Mouse (Mus musculus): Measurements from ENCODE around the gene Ccdc162. TPM values are rescaled to one million over a fixed set of nuclear protein-coding genes. Genes with fewer than 3 reads are reported as not detected.

Ccdc162 gene
- polyA plus RNA-seq, 1 experiment from 2014 or later, result 0.69 TPM

DNA sequence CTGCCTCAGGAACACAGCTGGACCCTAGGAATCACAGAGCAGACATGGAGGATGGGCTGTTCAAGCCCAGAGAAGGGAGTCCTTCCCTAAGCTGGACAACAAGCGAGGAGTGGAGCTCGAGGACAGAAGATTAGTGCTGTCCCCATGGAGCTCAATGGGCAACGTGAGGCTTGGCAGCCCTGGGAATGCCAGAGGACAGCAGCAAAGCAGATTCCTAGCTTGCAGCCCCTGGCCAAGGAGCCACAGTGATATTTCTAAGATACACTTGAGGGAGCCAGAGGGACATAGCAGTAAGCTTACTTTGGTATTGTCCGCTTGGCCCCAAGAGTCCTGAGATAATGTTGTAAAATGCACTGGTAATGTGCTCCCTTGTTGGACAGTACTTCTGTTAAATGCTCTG is 25.5 kb downstream of the Ccdc162 start:
- no peaks in the 10 kb centered on the region for H3K9me3 ChIP-seq (replicated peaks; ENCODE audit: control insufficient read depth, low read length)
- no peak overlapping the region for H3K4me2 ChIP-seq (ENCODE audit: low read depth, low read length)
- DNase-seq (ENCODE audit: low spot score), result no peak
- no peak overlapping the region for H3K9ac ChIP-seq (replicated peaks; ENCODE audit: low read length)
- 58% methylated on average over 4 of the region's 4 CpGs for WGBS
- no peak overlapping the region for H3K4me3 ChIP-seq (ENCODE audit: low read depth, low read length)
- H3K4me1 ChIP-seq (ENCODE audit: control insufficient read depth, insufficient read depth, low read length), result no peaks in the 10 kb centered on the region; the same call in 1 of the 2 replicates
- no peaks in the 10 kb centered on the region for H3K27me3 ChIP-seq (ENCODE audit: control insufficient read depth, insufficient read depth, low read length)
- H3K36me3 ChIP-seq (replicated peaks; ENCODE audit: control insufficient read depth, insufficient read depth, low read depth, low read length), result no peaks in the 10 kb centered on the region
- no peak for ATAC-seq (replicated peaks; ENCODE audit: insufficient number of reproducible peaks, low FRiP score, low TSS enrichment, low read depth)
- no peak overlapping the region for H3K27ac ChIP-seq (replicated peaks; ENCODE audit: low read depth, low read length)

DNA sequence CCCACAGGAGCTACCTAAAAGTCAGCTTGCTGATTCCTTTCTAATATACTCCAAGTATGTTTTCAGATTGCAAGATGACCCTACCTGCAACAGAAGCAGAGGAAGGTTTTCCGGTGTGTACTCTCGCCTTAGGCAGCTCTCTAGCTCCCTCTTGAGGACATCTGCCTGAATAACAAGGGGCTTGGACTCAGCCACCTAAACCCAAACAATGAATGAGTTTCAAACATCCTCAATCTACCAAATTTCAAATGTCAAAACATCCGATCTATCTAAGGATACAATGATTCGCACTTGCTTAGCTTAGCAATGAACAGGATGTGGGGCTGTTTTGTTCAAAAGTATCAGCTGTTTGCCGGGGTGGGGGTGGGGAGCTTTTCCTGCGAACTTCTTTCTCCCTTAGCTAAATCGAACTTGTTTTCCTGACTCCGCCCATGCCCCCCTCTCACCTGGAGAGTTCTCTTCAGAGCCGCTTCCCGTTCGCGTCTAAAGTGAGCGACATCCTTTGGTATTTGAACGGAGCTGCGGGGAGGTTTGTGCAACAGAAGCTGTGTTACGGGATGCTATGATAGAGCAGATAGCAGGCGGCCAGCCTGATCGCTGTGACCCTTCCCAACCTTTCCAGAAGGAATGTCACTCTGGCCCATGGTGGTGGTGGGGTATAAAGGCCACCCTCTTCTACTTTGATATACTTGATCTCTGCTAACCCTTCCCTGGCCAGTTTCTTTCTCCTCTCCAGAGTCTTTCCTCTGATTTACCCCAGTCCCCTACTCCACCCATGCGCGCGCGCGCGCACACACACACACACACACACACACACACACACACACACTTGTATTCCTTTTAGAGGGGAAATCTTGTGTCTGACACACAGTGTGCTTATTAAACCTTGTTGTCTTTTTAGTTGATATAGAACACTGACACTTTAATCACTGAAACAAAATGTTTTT is 26.2 kb downstream of the Ccdc162 start:
- H3K36me3 ChIP-seq (replicated peaks; ENCODE audit: control insufficient read depth, insufficient read depth, low read depth, low read length), result no peaks in the 10 kb centered on the region
- H3K27me3 ChIP-seq (ENCODE audit: control insufficient read depth, insufficient read depth, low read length), result no peaks in the 10 kb centered on the region
- no peak overlapping the region for H3K27ac ChIP-seq (replicated peaks; ENCODE audit: low read depth, low read length)
- H3K4me2 ChIP-seq (ENCODE audit: low read depth, low read length), result peak overlapping the region; percentile 62
- H3K9me3 ChIP-seq (replicated peaks; ENCODE audit: control insufficient read depth, low read length), result no peaks in the 10 kb centered on the region
- peak overlapping the region; percentile 39 for H3K4me3 ChIP-seq (ENCODE audit: low read depth, low read length)
- DNase-seq (ENCODE audit: low spot score), result peak; percentile 88
- WGBS, result 21% methylated on average over 24 of the region's 24 CpGs
- H3K4me1 ChIP-seq (ENCODE audit: control insufficient read depth, insufficient read depth, low read length), result no peaks in the 10 kb centered on the region; the same call in 1 of the 2 replicates
- H3K9ac ChIP-seq (replicated peaks; ENCODE audit: low read length), result peak overlapping the region; percentile 51
- ATAC-seq (replicated peaks; ENCODE audit: insufficient number of reproducible peaks, low FRiP score, low TSS enrichment, low read depth), result 0 out of 2 replicates have a peak, but pooled peaks have one; percentile 44

DNA sequence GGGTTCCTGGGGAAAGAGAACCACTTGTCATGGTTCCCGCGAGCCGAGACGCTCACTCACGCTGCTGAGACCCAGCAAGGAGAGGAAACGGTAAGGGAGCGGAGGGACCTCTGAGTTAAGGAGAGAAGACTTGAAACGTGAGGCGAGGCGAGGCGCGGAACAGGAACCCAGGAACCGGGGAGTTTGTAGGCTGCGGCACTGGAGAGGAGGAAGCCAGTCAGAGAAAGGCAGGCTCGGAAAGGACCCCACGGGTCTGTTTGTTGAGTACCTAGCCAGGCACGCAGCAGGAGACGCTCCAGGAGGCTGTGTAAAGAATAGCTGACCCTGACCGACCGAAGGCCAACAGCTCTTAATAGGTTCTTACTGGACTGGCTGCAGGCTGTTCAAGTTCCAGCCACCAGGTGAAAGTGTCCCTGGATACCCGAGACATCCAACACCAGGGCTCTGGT is 31.9 kb downstream of the Ccdc162 start:
- ATAC-seq (replicated peaks; ENCODE audit: insufficient number of reproducible peaks, low FRiP score, low TSS enrichment, low read depth), result no peak
- H3K9ac ChIP-seq (replicated peaks; ENCODE audit: low read length), result peak overlapping the region; percentile 32
- H3K36me3 ChIP-seq (replicated peaks; ENCODE audit: control insufficient read depth, insufficient read depth, low read depth, low read length), result no peaks in the 10 kb centered on the region
- WGBS, result 3% methylated on average over 21 of the region's 21 CpGs
- no peak overlapping the region for H3K27ac ChIP-seq (replicated peaks; ENCODE audit: low read depth, low read length)
- H3K4me1 ChIP-seq (ENCODE audit: control insufficient read depth, insufficient read depth, low read length), result no peaks in the 10 kb centered on the region
- no peaks in the 10 kb centered on the region for H3K9me3 ChIP-seq (replicated peaks; ENCODE audit: control insufficient read depth, low read length)
- H3K27me3 ChIP-seq (ENCODE audit: control insufficient read depth, insufficient read depth, low read length), result no peaks in the 10 kb centered on the region
- H3K4me3 ChIP-seq (ENCODE audit: low read depth, low read length), result peak overlapping the region; percentile 15
- H3K4me2 ChIP-seq (ENCODE audit: low read depth, low read length), result peak overlapping the region; percentile 25
- DNase-seq (ENCODE audit: low spot score), result peak; percentile 29

- peak; percentile 90 for DNase-seq (ENCODE audit: low spot score)
- Histone ChIP-seq H3K9ac (replicated peaks; ENCODE audit: low read length) (no peak overlapping the region), H3K27ac (replicated peaks; ENCODE audit: low read depth, low read length) (no peak overlapping the region), H3K4me1 (ENCODE audit: control insufficient read depth, insufficient read depth, low read length) (no peaks in the 10 kb centered on the region; the same call in 1 of the 2 replicates), H3K36me3 (replicated peaks; ENCODE audit: control insufficient read depth, insufficient read depth, low read depth, low read length) (no peaks in the 10 kb centered on the region), H3K9me3 (replicated peaks; ENCODE audit: control insufficient read depth, low read length) (no peaks in the 10 kb centered on the region), H3K27me3 (ENCODE audit: control insufficient read depth, insufficient read depth, low read length) (no peaks in the 10 kb centered on the region), H3K4me2 (ENCODE audit: low read depth, low read length) (no peak overlapping the region), H3K4me3 (ENCODE audit: low read depth, low read length) (no peak overlapping the region)
- 43% methylated on average over 16 of the region's 16 CpGs for WGBS
- no peak for ATAC-seq (replicated peaks; ENCODE audit: insufficient number of reproducible peaks, low FRiP score, low TSS enrichment, low read depth)
Measured at GRCm38 (mm10) chr10:41682546-41683393, 33.7 kb downstream of the Ccdc162 start.

DNA sequence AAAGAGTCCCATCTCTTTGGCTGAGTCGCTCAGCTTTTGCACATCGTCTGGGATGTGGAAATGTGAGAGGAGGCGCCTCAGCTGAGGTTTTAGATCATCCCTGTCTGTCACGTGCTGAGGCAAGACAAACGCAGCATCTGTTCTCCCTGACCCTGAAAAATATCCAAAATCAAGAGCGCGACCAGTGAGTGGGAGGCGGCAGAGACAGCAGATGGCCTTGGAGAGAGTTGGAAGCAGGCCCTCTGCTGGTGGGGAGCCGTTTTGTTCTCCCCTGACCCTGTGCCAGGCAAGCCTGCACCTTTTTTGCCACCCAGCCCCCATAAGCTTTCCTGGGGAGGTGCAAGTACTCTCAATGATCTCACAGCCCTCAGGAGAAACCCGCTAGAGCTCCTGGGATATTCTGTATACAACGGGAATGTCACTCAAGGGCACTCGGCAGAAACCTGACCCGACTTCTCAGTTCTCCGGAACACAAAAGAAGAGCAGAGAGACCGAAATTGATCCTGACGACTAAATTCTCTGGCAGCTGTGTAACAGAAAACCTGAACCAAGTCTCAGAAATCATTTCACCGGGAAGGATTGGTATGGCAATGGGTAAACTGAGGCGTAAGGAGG is 37.6 kb downstream of the Ccdc162 start:
- Histone ChIP-seq H3K4me1 (ENCODE audit: control insufficient read depth, insufficient read depth, low read length) (no peaks in the 10 kb centered on the region; the same call in 1 of the 2 replicates), H3K9me3 (replicated peaks; ENCODE audit: control insufficient read depth, low read length) (no peaks in the 10 kb centered on the region), H3K27me3 (ENCODE audit: control insufficient read depth, insufficient read depth, low read length) (no peaks in the 10 kb centered on the region), H3K4me3 (ENCODE audit: low read depth, low read length) (no peak overlapping the region), H3K36me3 (replicated peaks; ENCODE audit: control insufficient read depth, insufficient read depth, low read depth, low read length) (no peaks in the 10 kb centered on the region), H3K9ac (replicated peaks; ENCODE audit: low read length) (no peak overlapping the region), H3K4me2 (ENCODE audit: low read depth, low read length) (peak overlapping the region; percentile 19), H3K27ac (replicated peaks; ENCODE audit: low read depth, low read length) (no peak overlapping the region)
- WGBS, result 13% methylated on average over 18 of the region's 18 CpGs
- ATAC-seq (replicated peaks; ENCODE audit: insufficient number of reproducible peaks, low FRiP score, low TSS enrichment, low read depth), result peak; percentile 66
- DNase-seq (ENCODE audit: low spot score), result peak; percentile 81

DNA sequence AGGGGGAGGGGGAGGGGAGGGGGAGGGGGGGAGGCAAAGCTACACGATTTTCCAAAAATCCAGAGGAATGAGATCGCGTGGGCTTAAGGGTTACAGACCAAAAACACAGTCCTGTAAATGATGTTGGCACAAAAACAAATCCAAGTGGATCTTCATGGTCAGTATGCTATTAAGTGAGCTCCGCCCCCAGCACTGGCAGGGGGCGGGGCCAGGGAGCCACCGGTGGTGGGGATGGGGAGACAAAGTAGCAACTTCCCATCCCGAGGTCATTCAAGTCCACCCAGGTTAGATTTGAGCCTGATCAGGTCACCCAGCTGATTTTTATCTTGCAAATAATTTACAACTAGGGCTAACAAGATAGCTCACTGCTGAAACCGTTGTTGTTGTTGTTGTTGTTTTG is 39.0 kb downstream of the Ccdc162 start:
- Histone ChIP-seq H3K36me3 (replicated peaks; ENCODE audit: control insufficient read depth, insufficient read depth, low read depth, low read length) (no peaks in the 10 kb centered on the region), H3K4me3 (ENCODE audit: low read depth, low read length) (no peak overlapping the region), H3K4me2 (ENCODE audit: low read depth, low read length) (no peak overlapping the region), H3K9me3 (replicated peaks; ENCODE audit: control insufficient read depth, low read length) (no peaks in the 10 kb centered on the region), H3K27me3 (ENCODE audit: control insufficient read depth, insufficient read depth, low read length) (no peaks in the 10 kb centered on the region), H3K27ac (replicated peaks; ENCODE audit: low read depth, low read length) (no peak overlapping the region), H3K9ac (replicated peaks; ENCODE audit: low read length) (no peak overlapping the region), H3K4me1 (ENCODE audit: control insufficient read depth, insufficient read depth, low read length) (no peaks in the 10 kb centered on the region; the same call in 1 of the 2 replicates)
- ATAC-seq (replicated peaks; ENCODE audit: insufficient number of reproducible peaks, low FRiP score, low TSS enrichment, low read depth) (no peak), DNase-seq (ENCODE audit: low spot score) (no peak)
- 65% methylated on average over 8 of the region's 8 CpGs for WGBS

DNA sequence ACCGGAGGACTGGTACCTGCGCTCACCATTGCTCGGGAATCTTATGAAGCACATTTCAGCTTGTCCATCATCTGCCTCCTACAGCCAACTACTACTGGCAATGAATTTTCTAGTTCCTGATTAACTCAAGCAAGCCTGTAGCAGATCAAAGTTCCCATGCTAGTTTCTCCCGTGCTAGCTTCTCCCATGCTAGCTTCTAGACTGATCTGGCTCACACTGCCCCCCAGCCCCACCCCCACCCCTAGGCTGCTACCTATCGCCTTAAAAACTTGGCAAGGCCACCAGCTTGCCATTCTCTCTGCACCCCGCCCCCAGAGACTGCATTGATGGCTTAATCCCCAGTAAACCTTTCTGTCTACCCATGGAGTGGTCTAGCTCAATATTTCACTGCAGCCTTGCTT is 39.8 kb downstream of the Ccdc162 start:
- no peak for ATAC-seq (replicated peaks; ENCODE audit: insufficient number of reproducible peaks, low FRiP score, low TSS enrichment, low read depth)
- Histone ChIP-seq H3K27me3 (ENCODE audit: control insufficient read depth, insufficient read depth, low read length) (no peaks in the 10 kb centered on the region), H3K36me3 (replicated peaks; ENCODE audit: control insufficient read depth, insufficient read depth, low read depth, low read length) (no peaks in the 10 kb centered on the region), H3K27ac (replicated peaks; ENCODE audit: low read depth, low read length) (no peak overlapping the region), H3K4me2 (ENCODE audit: low read depth, low read length) (no peak overlapping the region), H3K4me1 (ENCODE audit: control insufficient read depth, insufficient read depth, low read length) (no peaks in the 10 kb centered on the region; the same call in 1 of the 2 replicates), H3K9me3 (replicated peaks; ENCODE audit: control insufficient read depth, low read length) (no peaks in the 10 kb centered on the region), H3K4me3 (ENCODE audit: low read depth, low read length) (no peak overlapping the region), H3K9ac (replicated peaks; ENCODE audit: low read length) (no peak overlapping the region)
- DNase-seq (ENCODE audit: low spot score), result no peak
- 83% methylated on average over 6 of the region's 6 CpGs for WGBS

Measured in embryonic facial prominence, embryonic 11.5 days (tissue).